Comparison of ENCODE assay signal across 10 mouse cellular contexts in the genomic region with DNA sequence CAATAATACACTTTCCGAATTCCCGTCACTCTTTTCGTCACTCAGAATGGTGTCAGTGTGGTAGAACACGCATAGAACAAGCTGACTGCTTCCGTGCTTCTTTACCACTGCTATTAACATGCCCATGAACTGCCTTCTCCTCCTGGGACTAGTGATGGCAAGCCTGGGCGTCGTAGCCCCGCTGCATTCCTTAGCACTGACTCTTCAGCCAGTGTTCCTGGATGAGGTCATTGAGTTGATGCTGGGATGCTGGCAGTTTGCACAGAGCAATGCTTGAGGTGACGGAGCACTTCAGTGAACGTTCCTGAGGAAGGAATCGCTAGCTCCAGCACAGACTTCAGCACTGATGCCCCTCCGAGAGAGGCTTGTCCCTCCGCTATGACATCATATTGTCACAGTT.
DNase-seq lines count a peak whose midpoint lies in the region; ATAC-seq and TF ChIP-seq lines count a peak whose summit lies in the region.
"Had no signal": no experiment of that assay in that cellular context is flagged by ENCODE, and none has a peak within 500 bp of the region (broad histone marks: within the 10 kb centered on the region; RNA-seq: fewer than 3 reads in every experiment).

No protein-coding gene starts in this region.

- intact Hi-C loops in left cerebral cortex, adult 2 months (cut with DNase I) = no loop called here

- H3K4me1 ChIP-seq in kidney, embryonic 16.5 days (ENCODE audit: insufficient read depth, low read length) = no peaks in the 10 kb centered on the region
- no peaks in the 10 kb centered on the region for H3K4me1 ChIP-seq in heart, embryonic 15.5 days (replicated peaks)

- no peaks in the 10 kb centered on the region for H3K36me3 ChIP-seq in kidney, embryonic 16.5 days (ENCODE audit: insufficient read depth, low read length)
- no peaks in the 10 kb centered on the region for H3K36me3 ChIP-seq in heart, embryonic 15.5 days

- no peak overlapping the region for H3K27ac ChIP-seq in kidney, embryonic 16.5 days (ENCODE audit: low read length)
- no peak overlapping the region for H3K27ac ChIP-seq in heart, embryonic 15.5 days
- H3K27ac ChIP-seq in left cerebral cortex, adult 2 months = no peak overlapping the region
- H3K27ac ChIP-seq: kidney, postnatal 0 days had no signal

- no peak overlapping the region for H3K9ac ChIP-seq in kidney, embryonic 16.5 days (replicated peaks; ENCODE audit: low read length)
- H3K9ac ChIP-seq in heart, embryonic 15.5 days = no peak overlapping the region

- no peaks in the 10 kb centered on the region for H3K9me3 ChIP-seq in kidney, embryonic 16.5 days (ENCODE audit: low read length)
- no peaks in the 10 kb centered on the region for H3K9me3 ChIP-seq in heart, embryonic 15.5 days (replicated peaks)

- no peak for TF ChIP-seq CTCF in brain, embryonic 14.5 days (IDR thresholded peaks at IDR 0.05; ENCODE audit: borderline replicate concordance, extremely low read depth, insufficient read depth, insufficient read length)
- TF ChIP-seq CTCF in left cerebral cortex, adult 2 months (IDR thresholded peaks at IDR 0.05) = no peak

- no peak overlapping the region for H3K4me2 ChIP-seq in kidney, embryonic 16.5 days (replicated peaks; ENCODE audit: low read depth, low read length)
- no peak overlapping the region for H3K4me2 ChIP-seq in heart, embryonic 15.5 days

- WGBS in kidney, embryonic 16.5 days = 77% methylated on average over 13 of the region's 13 CpGs
- WGBS in heart, embryonic 15.5 days = 41% methylated on average over 13 of the region's 13 CpGs

- DNase-seq in kidney, postnatal 36 days = no peak
- peak; percentile 21 for DNase-seq in brain, embryonic 14.5 days (ENCODE audit: low read depth)
- DNase-seq in skeletal muscle tissue, adult 2 months (ENCODE audit: low read depth, low spot score) = peak; percentile 19
- no peak for DNase-seq in liver
- DNase-seq in left cerebral cortex, adult 2 months (ENCODE audit: extremely low spot score in 1 of 2, low spot score in 2 of 2) = no peak
- DNase-seq in layer of hippocampus, postnatal 14 days (ENCODE audit: low spot score in 2 of 2) = no peak
- DNase-seq: cerebellum, adult 18-20 months had no signal

- no peak for TF ChIP-seq POLR2A in brain, embryonic 14.5 days (IDR thresholded peaks at IDR 0.05; ENCODE audit: borderline replicate concordance, extremely low read depth, insufficient read depth, insufficient read length, poor library complexity, severe bottlenecking)

- 0 out of 2 replicates have a peak, but pooled peaks have one; percentile 57 for ATAC-seq in kidney, embryonic 16.5 days (ENCODE audit: low FRiP score, low TSS enrichment)
- ATAC-seq in heart, embryonic 15.5 days (replicated peaks; ENCODE audit: insufficient number of reproducible peaks, insufficient read depth, low FRiP score, low read depth) = peak; percentile 60

- H3K27me3 ChIP-seq in kidney, embryonic 16.5 days (ENCODE audit: insufficient read depth, low read length) = no peaks in the 10 kb centered on the region
- no peaks in the 10 kb centered on the region for H3K27me3 ChIP-seq in heart, embryonic 15.5 days

- no peak overlapping the region for H3K4me3 ChIP-seq in kidney, embryonic 16.5 days (ENCODE audit: low read length)
- no peak overlapping the region for H3K4me3 ChIP-seq in heart, embryonic 15.5 days
- no peak overlapping the region for H3K4me3 ChIP-seq in left cerebral cortex, adult 2 months

Comparison
In these comparisons a context has a peak if more than half of its experiments do, and no peak if none do; other contexts are left out.
1. DNase-seq: peak in brain, embryonic 14.5 days (single experiment) and skeletal muscle tissue, adult 2 months (single experiment); none in kidney, postnatal 36 days (0 of 2), liver (single experiment), left cerebral cortex, adult 2 months (0 of 2) and layer of hippocampus, postnatal 14 days (0 of 2).